Mouse (Mus musculus): ENCODE data around the gene Ccdc36.

Gene Ccdc36

DNA sequence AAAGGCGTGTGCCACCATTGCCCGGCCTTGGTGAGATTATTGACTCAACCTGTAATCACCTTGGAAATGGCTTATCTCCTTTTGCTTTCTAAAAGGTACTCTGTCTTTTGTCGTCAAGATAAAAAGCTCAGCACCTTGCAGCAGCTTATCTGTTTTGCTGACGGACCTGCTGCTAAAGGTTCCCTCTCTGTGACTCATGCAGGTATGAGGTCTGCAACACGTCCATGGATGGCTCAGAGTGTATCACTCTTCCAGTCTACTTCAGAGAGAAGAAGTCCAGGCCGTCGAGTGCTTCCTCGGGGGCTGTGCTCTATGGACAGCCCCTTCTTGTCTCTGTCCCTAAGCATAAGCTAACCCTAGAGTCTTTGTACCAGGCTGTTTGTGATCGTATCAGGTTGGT, 50.0 kb downstream of the Ccdc36 start:
- DNase-seq (ENCODE audit: low read depth) = no peak
